Mouse (Mus musculus): Measurements from ENCODE around the gene Slc46a3. TPM values are rescaled to one million over a fixed set of nuclear protein-coding genes. Genes with fewer than 3 reads are reported as not detected.
"Not testable (repeated sequence)": the region's sequence is repeated elsewhere in the genome, so short reads cannot be mapped to it uniquely, and the experiment has no call there.

Slc46a3 gene
- polyA plus RNA-seq, 1 experiment from 2014 or later, result 3.0 TPM

DNA sequence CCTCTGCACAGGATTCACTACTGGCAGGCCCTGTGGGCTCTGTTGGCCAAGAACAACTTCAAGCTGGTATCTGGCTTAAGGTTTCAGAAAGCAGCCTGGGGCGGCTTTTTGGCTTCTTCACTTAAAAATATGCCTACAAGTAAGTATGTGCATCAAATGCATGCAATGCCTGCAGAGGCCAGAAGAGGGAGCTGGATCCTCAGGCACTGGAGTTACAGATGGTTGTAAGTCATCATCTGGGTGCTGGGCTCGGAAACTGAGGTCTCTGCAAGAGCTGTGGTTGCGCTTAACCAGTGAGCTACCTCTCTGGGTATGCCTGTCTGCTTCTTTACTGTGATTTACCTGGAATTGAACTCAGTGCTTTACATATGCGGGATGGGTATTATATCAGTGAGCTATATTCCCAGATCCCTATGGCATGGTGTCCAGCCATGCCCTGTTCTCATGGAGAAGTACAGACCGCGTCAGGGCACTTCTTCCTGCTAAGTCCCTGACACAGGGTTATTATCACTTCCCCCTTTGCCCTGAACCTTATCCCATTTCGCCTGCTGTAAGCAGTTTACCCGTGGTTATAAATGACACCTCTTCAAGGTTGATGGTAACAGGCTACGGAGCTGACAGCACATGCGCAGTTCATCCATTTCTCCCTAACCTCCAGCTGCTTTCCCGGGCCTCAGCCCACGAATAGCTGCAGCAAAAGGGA is 16.3 kb upstream of the Slc46a3 start:
- Histone ChIP-seq H3K36me3 (ENCODE audit: poor library complexity, severe bottlenecking) (no peaks in the 10 kb centered on the region), H3K4me3 (no peak overlapping the region), H3K9ac (no peak overlapping the region), H3K27ac (no peak overlapping the region), H3K4me1 (no peaks in the 10 kb centered on the region), H3K4me2 (no peak overlapping the region), H3K27me3 (no peaks in the 10 kb centered on the region), H3K9me3 (replicated peaks) (no peaks in the 10 kb centered on the region)
- ATAC-seq, result no peak
- 88% methylated on average over 12 of the region's 12 CpGs for WGBS

DNA sequence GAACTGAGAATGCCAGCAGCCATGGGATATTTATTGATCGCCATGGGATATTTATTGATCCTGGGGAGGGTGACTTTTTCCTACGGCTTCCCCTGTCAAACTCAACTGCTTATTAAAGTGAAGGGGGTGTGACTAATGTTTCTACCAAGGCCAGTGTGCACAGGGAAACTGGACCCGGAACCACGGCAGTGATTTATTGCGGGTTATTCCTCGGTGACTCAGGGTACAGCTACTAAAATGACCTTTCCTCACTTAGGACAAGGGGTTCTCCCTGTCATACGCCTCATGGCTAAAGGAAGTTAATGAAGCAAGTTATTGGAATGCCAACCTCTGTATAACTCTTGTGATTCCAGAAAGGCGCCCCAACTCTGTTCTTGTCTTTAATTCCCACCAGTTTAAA is 13.2 kb upstream of the Slc46a3 start:
- no peak overlapping the region for H3K4me3 ChIP-seq
- 93% methylated on average over 8 of the region's 8 CpGs for WGBS
- no peaks in the 10 kb centered on the region for H3K9me3 ChIP-seq (replicated peaks)
- H3K4me2 ChIP-seq, result no peak overlapping the region
- no peak overlapping the region for H3K27ac ChIP-seq
- no peak overlapping the region for H3K9ac ChIP-seq
- H3K27me3 ChIP-seq, result no peaks in the 10 kb centered on the region
- ATAC-seq, result no peak
- no peaks in the 10 kb centered on the region for H3K4me1 ChIP-seq
- H3K36me3 ChIP-seq (ENCODE audit: poor library complexity, severe bottlenecking), result no peaks in the 10 kb centered on the region

DNA sequence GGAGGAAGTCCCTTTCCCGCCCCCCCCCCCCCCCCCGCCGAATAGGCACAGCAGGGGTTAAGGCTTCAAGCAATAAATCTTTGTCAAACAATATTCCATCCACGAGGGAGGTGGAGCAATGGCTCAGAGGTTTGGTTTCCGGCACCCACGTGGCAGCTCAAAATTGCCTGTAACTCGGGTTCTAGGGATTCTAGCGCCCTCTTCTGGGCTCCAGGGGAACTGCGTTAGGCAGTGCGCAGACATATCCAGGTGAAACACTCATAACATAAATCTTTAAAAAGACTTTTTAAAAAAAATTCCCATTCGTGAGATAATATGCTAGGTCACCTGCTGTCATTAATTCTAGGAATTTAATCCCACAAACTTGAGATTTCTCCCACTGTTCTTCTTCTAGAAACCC is 12.5 kb upstream of the Slc46a3 start:
- ATAC-seq, result no peak

DNA sequence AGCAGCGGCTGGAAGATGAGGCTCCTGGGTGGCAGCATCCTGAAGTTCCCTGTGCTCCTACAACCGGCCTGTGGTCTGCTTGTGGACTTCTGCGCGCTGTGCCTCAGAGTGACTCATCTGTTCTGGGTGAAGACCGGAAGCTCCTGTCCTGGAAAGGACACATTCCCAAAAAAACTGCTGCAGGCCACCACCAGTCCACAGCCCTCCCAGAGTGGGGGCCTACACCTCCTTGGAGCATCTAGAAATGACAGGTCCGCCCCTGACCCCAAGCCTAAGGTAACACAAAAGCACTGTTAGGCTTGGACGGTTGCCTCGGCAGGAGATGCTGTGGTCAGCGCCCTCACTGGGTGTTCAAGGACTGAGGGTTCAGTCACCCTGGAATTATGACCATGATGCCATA is 8.6 kb upstream of the Slc46a3 start:
- Histone ChIP-seq H3K9me3 (replicated peaks) (no peaks in the 10 kb centered on the region), H3K4me3 (no peak overlapping the region), H3K4me2 (no peak overlapping the region), H3K9ac (no peak overlapping the region), H3K36me3 (ENCODE audit: poor library complexity, severe bottlenecking) (no peaks in the 10 kb centered on the region), H3K27me3 (no peaks in the 10 kb centered on the region), H3K27ac (no peak overlapping the region), H3K4me1 (no peaks in the 10 kb centered on the region)
- no peak for ATAC-seq
- 94% methylated on average over 9 of the region's 9 CpGs for WGBS

More for the DNA sequence above, 12.5 kb upstream of the Slc46a3 start:
- Histone ChIP-seq H3K9me3 (replicated peaks) (no peaks in the 10 kb centered on the region), H3K4me1 (no peaks in the 10 kb centered on the region), H3K36me3 (ENCODE audit: poor library complexity, severe bottlenecking) (no peaks in the 10 kb centered on the region), H3K27ac (no peak overlapping the region), H3K27me3 (no peaks in the 10 kb centered on the region), H3K9ac (no peak overlapping the region), H3K4me2 (no peak overlapping the region), H3K4me3 (no peak overlapping the region)
- WGBS, result 59% methylated on average over 11 of the region's 11 CpGs

DNA sequence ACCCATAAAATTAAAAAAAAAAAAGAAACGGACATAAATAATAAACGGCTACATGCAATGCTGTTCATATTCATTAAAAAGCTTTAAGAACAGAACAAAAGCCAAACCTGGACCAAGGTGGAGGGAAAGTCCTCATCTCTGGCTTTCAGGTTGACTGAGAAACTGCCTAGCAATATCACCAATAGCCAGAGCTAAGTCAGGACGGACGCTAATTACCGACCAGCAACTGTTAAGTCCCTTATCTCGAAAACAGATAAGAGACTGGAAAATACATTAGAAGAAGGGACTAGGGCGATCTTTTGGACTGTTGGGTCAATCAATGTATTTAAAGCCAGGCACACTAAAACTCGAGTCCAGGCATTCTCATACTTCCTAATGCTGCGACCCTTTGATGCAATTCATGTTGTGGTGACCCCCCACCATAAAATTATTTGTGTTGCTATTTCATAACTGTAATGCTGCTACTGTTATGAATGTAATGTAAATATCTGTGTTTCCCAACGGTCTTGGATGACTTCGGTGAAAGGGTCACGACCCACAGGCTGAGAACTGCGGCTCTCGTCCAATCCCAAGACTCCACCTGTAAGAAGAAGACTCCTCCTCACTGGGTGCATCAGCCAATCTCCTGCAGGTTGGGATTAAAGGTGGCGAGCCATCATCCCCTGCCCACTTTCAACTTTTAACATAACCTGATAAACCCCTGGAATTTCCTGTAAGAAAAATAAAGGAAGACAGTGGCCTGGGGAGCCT is 7.6 kb upstream of the Slc46a3 start:
- no peaks in the 10 kb centered on the region for H3K4me1 ChIP-seq
- no peaks in the 10 kb centered on the region for H3K27me3 ChIP-seq
- no peaks in the 10 kb centered on the region for H3K9me3 ChIP-seq (replicated peaks)
- no peak for ATAC-seq
- no peak overlapping the region for H3K4me3 ChIP-seq
- 91% methylated on average over 15 of the region's 15 CpGs for WGBS
- H3K4me2 ChIP-seq, result no peak overlapping the region
- no peaks in the 10 kb centered on the region for H3K36me3 ChIP-seq (ENCODE audit: poor library complexity, severe bottlenecking)
- no peak overlapping the region for H3K9ac ChIP-seq
- H3K27ac ChIP-seq, result no peak overlapping the region

DNA sequence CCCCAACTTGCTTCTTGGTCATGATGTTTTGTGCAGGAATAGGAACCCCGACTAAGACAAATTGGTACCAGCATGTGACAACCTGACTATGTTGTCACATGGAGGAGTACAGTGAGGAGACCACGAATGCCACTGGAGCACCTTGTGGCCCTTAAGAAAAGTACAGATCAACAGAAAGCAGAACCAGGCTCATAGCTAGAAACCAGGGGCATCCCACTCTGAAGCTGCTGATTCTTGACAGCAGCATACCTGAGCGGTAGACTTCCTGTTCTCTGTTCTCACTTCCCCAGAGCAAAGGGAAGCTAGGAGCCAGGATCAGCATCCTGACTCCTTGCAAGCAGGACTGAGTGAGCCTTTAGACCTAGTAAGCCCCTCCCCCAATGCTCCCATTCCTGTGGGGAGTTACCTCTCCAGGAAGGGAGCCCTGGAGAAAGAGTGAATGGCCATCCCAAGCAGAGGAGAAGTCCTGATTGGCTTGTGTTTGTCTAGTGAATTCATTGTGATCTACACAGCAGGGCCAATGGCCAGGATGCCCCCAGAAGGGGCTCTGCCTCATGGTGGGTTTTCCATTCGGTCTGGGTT is 4.4 kb upstream of the Slc46a3 start:
- Histone ChIP-seq H3K36me3 (ENCODE audit: poor library complexity, severe bottlenecking) (no peaks in the 10 kb centered on the region), H3K9ac (no peak overlapping the region), H3K4me2 (no peak overlapping the region), H3K27ac (no peak overlapping the region), H3K27me3 (peaks cover 7% of the 10 kb centered on the region), H3K4me1 (peaks cover 8% of the 10 kb centered on the region; the same call in 1 of the 2 replicates), H3K4me3 (no peak overlapping the region), H3K9me3 (replicated peaks) (no peaks in the 10 kb centered on the region)
- WGBS, result 67% methylated on average over 4 of the region's 4 CpGs
- ATAC-seq, result no peak

DNA sequence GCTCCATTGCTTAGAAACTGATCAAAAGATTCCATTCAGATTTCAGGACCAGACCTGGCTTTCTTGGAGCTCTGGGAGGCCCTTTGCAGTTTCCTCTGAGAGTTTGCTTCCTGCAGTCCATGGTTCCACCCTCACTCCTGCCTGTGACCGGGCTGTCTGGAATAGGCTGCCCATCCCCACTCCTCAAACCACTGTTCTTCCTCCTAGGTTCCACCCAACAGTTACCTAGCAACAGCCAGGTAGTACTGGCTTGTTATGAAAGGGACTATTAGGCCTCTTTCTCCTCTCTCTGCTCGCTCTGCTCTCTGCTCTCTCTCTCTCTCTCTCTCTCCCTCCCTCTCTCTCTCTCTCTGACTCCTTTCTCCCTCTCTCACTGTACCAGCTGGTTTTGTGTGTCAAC is 3.6 kb upstream of the Slc46a3 start:
- H3K27ac ChIP-seq, result no peak overlapping the region
- no peak overlapping the region for H3K4me2 ChIP-seq
- no peak overlapping the region for H3K4me3 ChIP-seq
- H3K9me3 ChIP-seq (replicated peaks), result no peaks in the 10 kb centered on the region
- H3K9ac ChIP-seq, result no peak overlapping the region
- no peak for ATAC-seq
- H3K4me1 ChIP-seq, result peaks cover 16% of the 10 kb centered on the region; the same call in 1 of the 2 replicates
- H3K27me3 ChIP-seq, result peaks cover 11% of the 10 kb centered on the region
- WGBS, result 67% methylated on average over 2 of the region's 2 CpGs
- no peaks in the 10 kb centered on the region for H3K36me3 ChIP-seq (ENCODE audit: poor library complexity, severe bottlenecking)

DNA sequence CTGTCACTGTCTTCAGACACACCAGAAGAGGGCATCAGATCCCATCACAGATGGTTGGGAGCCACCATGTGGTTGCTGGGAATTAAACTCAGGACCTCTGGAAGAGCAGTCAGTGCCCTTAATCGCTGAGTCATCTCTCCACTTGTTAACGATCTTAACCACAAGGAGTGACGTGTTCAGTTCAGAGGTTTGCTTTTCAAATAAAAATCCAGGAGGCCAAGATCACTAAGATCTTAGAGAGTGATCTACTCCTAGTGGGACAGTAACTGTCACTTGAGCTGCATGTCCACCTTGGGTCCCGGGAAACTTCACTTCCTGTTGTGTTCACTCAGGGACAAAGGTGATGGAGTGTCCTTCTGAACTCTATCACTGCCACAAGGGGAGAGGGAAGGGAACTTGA is 1.9 kb upstream of the Slc46a3 start:
- Histone ChIP-seq H3K4me1 (peaks cover 21% of the 10 kb centered on the region; the same call in 1 of the 2 replicates), H3K27me3 (peaks cover 18% of the 10 kb centered on the region)
- not testable (repeated sequence) for ATAC-seq; H3K9ac ChIP-seq; H3K36me3 ChIP-seq (ENCODE audit: poor library complexity, severe bottlenecking); H3K4me2 ChIP-seq; H3K9me3 ChIP-seq (replicated peaks); H3K4me3 ChIP-seq; H3K27ac ChIP-seq
- WGBS, result 82% methylated on average over 4 of the region's 4 CpGs

DNA sequence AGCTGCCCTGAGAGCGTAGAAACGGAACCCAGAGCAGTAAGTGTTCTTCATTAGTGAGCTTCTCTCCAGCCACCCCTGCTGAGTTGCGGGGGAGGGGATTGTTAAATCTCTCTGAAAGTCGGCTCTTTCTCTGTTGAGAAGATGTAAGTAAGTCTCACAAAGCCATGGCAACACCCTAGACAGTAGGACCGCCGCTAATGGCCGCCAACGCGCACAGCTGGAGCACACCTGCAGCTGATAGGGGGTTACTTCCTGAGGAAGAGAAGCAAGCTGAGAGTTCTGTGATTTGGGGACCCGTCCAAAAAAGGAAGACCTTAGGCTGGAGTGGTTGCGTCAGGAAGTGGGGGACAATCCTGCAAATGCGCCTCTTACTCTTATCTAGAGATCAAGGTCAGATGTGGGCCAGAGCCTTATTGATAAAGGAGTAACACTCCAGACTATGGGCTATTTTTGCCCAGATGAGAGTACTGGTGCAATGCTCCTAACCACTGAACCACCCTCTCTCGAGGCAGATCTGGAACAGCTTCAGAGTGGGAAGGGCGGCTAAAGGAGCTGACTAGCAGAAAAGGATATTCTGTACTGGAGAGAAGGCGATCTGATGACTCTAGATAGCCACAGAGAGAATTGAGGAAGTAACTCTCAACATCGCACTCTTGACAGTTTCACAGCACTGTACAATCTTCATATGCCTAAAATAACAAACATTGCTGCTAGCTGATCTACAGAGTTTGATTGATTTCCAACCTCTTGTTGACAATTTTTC is 1.0 kb upstream of the Slc46a3 start:
- Histone ChIP-seq H3K4me2 (peak overlapping the region; percentile 89), H3K4me3 (peak overlapping the region; percentile 60), H3K27me3 (peaks cover 18% of the 10 kb centered on the region), H3K4me1 (peaks cover 21% of the 10 kb centered on the region; the same call in 1 of the 2 replicates), H3K9me3 (replicated peaks) (no peaks in the 10 kb centered on the region), H3K9ac (no peak overlapping the region), H3K36me3 (ENCODE audit: poor library complexity, severe bottlenecking) (no peaks in the 10 kb centered on the region), H3K27ac (no peak overlapping the region)
- ATAC-seq, result no peak
- 27% methylated on average over 16 of the region's 16 CpGs for WGBS

DNA sequence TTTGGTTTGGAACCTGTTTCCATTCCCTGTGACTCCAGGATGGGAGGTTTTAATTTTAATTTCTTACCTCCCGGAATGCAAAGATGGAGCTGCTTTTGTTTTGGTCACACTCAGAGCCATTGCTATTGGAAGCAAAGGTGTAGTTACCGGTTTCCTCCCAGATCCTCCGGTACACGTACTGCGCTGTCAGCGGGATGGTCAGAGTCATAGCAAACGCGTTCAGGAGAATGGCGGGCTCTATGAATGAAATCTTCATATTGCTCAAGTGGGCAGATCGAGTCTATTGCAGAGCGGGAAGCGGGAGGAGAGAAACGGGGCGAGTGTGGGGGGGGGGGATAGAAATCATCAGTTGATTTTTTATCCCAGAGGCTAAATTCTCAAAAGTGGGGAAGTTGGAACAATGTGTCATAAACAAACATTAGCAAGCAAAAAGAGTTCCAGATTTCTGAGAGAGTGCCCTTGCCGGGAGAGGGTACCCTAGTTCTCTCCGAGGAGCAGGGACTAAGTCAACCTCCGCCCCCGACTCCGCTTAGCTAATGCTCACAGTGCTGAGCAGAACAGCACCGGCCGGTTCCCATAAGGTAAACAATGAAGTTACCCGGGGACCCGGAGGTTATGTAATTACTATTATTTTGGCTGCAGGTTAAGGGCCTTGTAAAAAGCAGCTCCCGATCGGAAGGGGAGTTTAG is 705 bp downstream of the Slc46a3 start:
- peak; percentile 48 for ATAC-seq
- Histone ChIP-seq H3K36me3 (ENCODE audit: poor library complexity, severe bottlenecking) (no peaks in the 10 kb centered on the region), H3K27ac (no peak overlapping the region), H3K9me3 (replicated peaks) (no peaks in the 10 kb centered on the region), H3K9ac (peak overlapping the region; percentile 60), H3K4me3 (peak overlapping the region; percentile 60), H3K27me3 (peaks cover 18% of the 10 kb centered on the region), H3K4me1 (peaks cover 21% of the 10 kb centered on the region; the same call in 1 of the 2 replicates), H3K4me2 (peak overlapping the region; percentile 89)
- WGBS, result 2% methylated on average over 25 of the region's 25 CpGs

DNA sequence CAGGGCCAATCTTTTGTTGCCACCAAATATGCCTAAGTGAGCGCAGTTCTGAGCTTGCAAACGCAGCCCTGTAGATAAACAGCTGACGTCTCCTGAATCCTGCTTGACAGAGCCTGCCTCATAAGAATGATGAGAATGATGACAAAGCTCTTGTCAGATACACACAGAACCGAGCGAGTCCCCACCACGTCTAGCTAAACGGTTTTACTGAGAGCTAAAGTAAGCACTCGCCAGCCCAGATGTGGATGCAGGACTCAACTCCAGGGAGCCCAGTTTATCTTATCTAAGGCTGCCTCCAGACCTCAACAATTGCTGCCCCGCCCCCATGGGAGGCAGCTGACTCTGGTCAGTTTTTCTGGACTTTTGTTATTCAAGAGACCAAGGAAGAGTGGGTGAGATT is 1.5 kb downstream of the Slc46a3 start:
- ATAC-seq, result no peak

More for the DNA sequence above, 1.5 kb downstream of the Slc46a3 start:
- WGBS, result 15% methylated on average over 9 of the region's 9 CpGs
- peaks cover 18% of the 10 kb centered on the region for H3K27me3 ChIP-seq
- H3K4me1 ChIP-seq, result peaks cover 21% of the 10 kb centered on the region; the same call in 1 of the 2 replicates
- no peak overlapping the region for H3K4me3 ChIP-seq
- H3K9ac ChIP-seq, result no peak overlapping the region
- H3K27ac ChIP-seq, result no peak overlapping the region
- H3K4me2 ChIP-seq, result peak overlapping the region; percentile 89; the same call in 1 of the 2 replicates
- no peaks in the 10 kb centered on the region for H3K36me3 ChIP-seq (ENCODE audit: poor library complexity, severe bottlenecking)
- no peaks in the 10 kb centered on the region for H3K9me3 ChIP-seq (replicated peaks)
